Mouse (Mus musculus): ENCODE results near the gene Tmem150a.

Gene Tmem150a

DNA sequence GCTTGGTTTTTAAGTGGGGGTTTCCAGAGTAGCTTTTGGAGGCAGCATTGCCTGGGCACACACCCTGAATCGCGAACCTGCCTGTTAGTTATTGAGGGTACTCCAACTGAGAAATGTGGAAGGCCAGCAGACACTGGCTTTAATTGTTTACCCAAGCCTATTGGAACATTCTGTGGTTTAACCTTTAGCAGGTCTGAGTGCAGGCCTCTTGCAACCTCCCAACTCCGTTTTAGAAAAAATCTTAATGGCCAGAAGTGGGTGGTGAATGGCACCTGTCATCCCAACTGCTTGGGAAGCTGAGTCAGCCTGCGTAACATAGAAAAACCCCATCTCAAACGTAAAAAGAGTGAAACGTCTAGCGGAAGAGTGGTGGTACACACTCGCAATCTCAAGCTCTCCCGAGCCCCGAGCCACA, 41.6 kb downstream of the Tmem150a start:
- no peak for DNase-seq (ENCODE audit: low spot score in 2 of 2)

- DNase-seq (ENCODE audit: low spot score in 2 of 2) = no peak
Measured at GRCm38 (mm10) chr6:72399967-72400366, 44.7 kb downstream of the Tmem150a start.

- DNase-seq (ENCODE audit: low spot score in 2 of 2) = peak in 1 of 2 experiments; percentile 65
Measured at GRCm38 (mm10) chr6:72401875-72402274, 46.6 kb downstream of the Tmem150a start.

- DNase-seq (ENCODE audit: low spot score in 2 of 2) = no peak
Measured at GRCm38 (mm10) chr6:72405356-72405755, 50.1 kb downstream of the Tmem150a start.

DNA sequence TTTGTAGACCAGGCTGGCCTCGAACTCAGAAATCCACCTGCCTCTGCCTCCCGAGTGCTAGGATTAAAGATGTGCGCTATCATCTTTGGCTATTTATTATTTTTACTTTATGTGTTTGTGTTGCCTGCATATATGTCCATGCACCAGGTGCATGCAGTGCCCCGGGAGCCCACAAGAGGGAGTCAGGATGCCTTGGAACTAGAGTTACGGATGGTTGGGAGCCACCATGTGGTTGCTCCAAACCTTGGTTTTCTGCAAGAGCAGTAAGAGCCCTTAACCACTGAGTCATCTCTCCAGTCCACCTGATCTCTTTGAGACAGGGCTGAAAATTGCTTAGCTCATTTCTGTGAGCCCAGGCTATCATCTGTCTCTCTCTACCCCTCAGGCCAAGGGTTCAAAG, 51.9 kb downstream of the Tmem150a start:
- peak; percentile 57 to 79 for DNase-seq (ENCODE audit: low spot score in 2 of 2)
